Mouse (Mus musculus): ENCODE data around the gene Bmpr1b.

DNA sequence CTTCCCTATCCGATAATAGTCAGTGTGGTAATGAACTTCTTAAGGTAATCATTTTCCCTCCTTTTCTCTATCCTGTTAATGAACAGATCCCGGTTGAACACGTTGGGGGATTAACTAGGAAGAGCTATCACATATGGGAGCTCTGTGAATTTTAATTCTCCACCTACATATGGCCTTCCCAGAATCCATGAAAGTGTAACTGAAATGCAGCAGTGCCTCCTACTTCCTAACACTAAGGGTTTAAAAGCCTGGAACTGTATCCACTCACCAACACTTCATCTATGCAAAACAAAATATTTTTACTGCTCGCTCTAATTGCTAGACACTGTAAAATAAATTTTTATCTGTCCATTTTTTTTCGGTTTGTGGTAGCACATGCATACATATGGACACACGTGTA, 63.0 kb downstream of the Bmpr1b start:
- TF ChIP-seq CTCF (IDR thresholded peaks at IDR 0.05; ENCODE audit: low read depth, low read length) (no peak), EP300 (IDR thresholded peaks at IDR 0.05; ENCODE audit: insufficient read depth, low read depth, low read length) (no peak)

Data from ES-Bruce4 (cell line).